Mouse (Mus musculus) spleen, postnatal 0 days (tissue): Measurements from ENCODE around the gene Tmem183a. TPM values are rescaled to one million over a fixed set of nuclear protein-coding genes. Genes with fewer than 3 reads are reported as not detected.

Experiments
- polyA plus RNA-seq: library from polyadenylated mRNA; unstranded; fragments of >200 nt; fragmentation: Nextera tagmentation; extraction: Ambion mirVana; gene quantifications from 2 replicates; pipeline ENCODE4 v1.2.1, GENCODE M21; 2015

The Tmem183a gene
- 40.6 and 41.8 TPM in 2 replicates for polyA plus RNA-seq

DNA sequence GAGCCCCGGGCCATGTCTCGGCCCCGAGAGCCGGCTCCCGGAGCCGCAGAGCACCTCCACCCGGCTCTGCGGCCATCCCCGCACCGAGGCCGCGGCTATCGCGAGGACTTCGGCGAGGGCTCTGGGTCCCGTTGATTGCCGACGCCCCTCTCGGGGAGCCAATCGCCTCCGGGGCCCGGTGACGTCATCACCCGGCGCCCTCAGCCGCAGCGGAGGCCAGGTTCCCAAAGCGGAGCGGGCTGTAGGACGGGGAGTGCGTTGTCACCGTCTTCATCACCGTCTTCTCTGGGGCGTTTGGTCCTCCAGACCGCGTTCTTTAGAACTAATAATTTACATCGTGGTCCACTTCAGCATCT, at the start of gene Tmem183a:
TSS of gene Tmem183a (minus strand) at position 123 of the 356 bp plus-strand sequence.

DNA sequence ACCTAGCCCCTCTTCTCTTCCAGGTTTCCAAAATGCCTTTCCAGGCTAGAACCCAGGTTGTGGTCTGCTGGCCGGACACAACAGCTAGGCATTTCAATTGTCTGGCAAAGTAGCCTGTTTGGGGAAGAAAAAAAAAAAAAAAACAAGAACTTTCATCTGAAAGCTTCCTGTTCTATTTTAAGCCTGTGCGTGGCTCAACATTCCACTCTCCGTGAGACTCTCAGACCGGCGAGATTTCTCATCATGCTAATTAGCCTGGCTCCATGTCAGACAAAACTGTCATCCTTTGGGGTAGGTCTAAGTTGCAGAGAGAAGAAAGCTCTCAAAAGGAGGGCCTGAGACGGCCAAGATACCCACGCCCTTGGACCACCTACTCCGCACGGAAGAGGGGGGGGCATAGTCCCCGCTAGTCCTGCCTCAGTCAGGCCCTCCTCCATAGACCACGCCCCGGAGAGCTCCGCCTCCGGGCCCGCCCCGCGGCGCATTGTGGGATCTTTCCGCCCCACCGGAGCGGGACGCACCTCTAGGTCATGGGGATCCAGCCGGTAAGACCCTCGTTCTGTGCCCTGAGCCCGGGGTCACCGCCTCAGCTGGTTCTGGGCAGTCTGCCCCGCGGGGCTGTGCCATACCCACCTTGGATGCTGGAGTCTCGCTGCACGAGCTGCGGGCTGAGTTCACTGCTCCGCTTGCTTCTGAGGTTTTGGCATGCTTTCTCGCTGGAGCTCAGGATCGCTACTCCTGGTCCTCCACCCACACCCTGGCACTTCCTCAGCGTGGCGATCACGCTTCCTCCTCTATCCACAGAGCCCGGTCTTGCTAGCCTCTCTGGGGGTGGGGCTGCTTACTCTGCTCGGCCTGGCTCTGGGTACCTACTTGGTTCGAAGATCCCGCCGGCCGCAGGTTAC, 44.0 kb upstream of the Tmem183a start, which contains the start of gene Cyb5r1:
TSS of gene Cyb5r1 (plus strand) at position 51 of the 905 bp plus-strand sequence.

DNA sequence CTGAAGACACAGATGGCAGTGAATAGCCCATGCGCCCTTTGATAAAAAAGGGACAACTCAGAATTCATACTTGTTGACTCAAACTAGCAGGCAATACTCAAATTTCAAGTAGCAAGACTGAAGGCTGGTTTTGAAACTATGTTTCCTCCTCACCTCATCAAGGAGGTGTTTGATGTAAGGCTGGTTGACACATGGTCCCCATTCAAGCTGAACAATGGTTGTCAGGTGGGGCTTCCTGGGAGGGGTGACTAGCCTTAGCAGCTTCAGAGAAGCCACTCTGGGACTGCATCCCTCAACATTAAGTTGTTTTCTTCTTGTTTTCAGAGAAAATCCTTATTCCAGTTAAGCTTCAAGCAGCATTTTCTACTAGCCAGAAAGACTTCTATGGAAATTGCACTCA, 23.9 kb upstream of the Tmem183a start, which contains the start of gene 4933406M09Rik:
TSS of gene 4933406M09Rik (plus strand) at position 275 of the 400 bp plus-strand sequence.

DNA sequence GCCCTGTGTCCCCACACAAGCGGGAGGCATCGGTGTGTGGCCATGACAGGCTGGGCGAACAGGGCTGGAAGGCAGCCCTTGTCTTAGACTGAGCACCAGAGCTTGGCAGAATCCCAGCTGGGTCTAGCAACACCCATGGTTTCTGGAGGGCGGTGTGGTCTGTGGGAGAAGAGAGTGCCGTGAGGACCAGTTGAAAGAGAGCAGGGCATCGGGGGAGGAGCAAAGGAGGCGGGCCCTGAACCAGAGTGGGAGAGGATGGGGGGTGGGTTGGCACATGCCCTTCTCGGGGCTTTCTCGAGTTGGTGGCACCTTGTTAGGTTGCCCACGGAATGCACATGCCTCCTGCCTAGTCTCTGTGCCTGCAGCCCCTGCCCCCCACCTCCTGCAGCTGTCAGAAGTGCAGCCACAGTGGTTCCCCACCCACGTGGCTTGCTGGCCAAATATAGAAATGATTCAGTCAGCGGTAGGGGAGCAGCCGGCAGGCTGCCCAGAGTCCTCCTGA, 29.0 kb downstream of the Tmem183a start, which contains the start of gene Ppfia4:
TSS of gene Ppfia4 (minus strand) at position 159 of the 502 bp plus-strand sequence.

Other genes starting within 250 kb of the Tmem183a start
- gene Chil1, start 179.8 kb downstream of the Tmem183a start, polyA plus RNA-seq: 39.8 and 60.1 TPM in 2 replicates
- 0.06 TPM in 1 of 2 replicates, not detected in the other for gene Mybph, start 168.5 kb downstream of the Tmem183a start, polyA plus RNA-seq
- 0.13 and 0.16 TPM in 2 replicates for gene Adora1, start 126.5 kb downstream of the Tmem183a start, polyA plus RNA-seq
- gene Myog, start 72.0 kb downstream of the Tmem183a start, polyA plus RNA-seq: 0.07 and 0.19 TPM in 2 replicates
- 2.3 and 2.7 TPM in 2 replicates for gene Ppfia4, start 29.1 kb downstream of the Tmem183a start, polyA plus RNA-seq
- 0.08 and 0.13 TPM in 2 replicates for gene 4933406M09Rik, start 24.0 kb upstream of the Tmem183a start, polyA plus RNA-seq
- gene Cyb5r1, start 43.6 kb upstream of the Tmem183a start, polyA plus RNA-seq: 21.5 and 24.5 TPM in 2 replicates
- 144 and 159 TPM in 2 replicates for gene Adipor1, start 53.4 kb upstream of the Tmem183a start, polyA plus RNA-seq
- gene Klhl12, start 93.6 kb upstream of the Tmem183a start, polyA plus RNA-seq: 34.9 and 36.9 TPM in 2 replicates
- gene Rabif, start 132.7 kb upstream of the Tmem183a start, polyA plus RNA-seq: 21.6 and 21.8 TPM in 2 replicates
- not detected in 2 replicates for gene Mgat4e, start 187.7 kb upstream of the Tmem183a start, polyA plus RNA-seq
- 14.2 and 17.6 TPM in 2 replicates for gene Kdm5b, start 198.2 kb upstream of the Tmem183a start, polyA plus RNA-seq